Mouse (Mus musculus) yolk sac, embryonic 10.5 days (tissue): ENCODE measurements around the gene Tmem176a.

Experiments used
- DNase-seq: peaks from one replicate; pipeline ENCODE4 v3.0.0-alpha.2; 2017; ENCODE audit warnings: low spot score

Tmem176a gene

DNA sequence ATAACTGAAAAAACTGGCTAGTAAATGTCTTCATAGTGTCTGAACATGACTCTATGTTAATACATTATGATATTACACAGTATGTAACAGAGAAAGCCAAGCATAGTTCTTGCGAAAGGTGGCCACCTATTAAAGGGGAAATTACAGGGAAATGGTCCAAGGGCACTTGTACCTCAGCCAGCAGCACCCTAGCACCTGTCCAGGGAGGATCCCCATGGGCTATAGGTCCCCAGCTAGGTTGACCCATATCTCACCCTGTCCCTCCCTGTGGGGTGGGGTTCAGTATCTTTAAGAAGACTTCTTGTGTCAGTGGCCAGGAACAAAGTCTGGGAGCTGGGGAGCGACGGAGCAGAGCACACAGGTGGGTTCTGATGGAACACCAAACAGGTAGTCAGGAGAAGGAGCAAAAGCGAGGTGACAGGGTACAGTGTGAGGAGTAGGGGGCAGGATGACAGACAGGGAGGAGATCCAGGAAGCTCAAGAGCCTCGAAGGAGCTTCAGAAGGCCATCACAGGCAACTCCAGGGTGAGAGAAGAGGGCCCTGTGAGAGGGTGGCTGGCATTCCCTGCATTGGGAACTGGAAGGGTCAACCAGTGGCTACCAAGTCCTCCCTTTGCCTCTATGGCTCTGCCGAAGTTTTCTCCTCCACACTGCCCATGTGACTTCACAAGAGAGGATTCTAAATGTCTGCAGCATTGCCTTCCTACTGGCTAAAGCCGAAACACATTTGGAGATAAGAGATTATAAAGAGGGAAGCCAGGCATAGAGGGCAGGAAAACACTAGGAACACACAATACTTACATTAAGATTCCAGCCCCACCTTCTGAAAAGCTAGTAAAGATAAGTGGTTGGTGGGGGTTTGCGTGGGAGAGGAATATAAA is 54.5 kb downstream of the Tmem176a start:
- peak; percentile 20 for DNase-seq

GRCm38 (mm10) chr6:48895941-48896340 is 55.2 kb downstream of the Tmem176a start:
- peak; percentile 27 for DNase-seq
